Mouse (Mus musculus): ENCODE data around the gene Crls1.

The Crls1 gene

DNA sequence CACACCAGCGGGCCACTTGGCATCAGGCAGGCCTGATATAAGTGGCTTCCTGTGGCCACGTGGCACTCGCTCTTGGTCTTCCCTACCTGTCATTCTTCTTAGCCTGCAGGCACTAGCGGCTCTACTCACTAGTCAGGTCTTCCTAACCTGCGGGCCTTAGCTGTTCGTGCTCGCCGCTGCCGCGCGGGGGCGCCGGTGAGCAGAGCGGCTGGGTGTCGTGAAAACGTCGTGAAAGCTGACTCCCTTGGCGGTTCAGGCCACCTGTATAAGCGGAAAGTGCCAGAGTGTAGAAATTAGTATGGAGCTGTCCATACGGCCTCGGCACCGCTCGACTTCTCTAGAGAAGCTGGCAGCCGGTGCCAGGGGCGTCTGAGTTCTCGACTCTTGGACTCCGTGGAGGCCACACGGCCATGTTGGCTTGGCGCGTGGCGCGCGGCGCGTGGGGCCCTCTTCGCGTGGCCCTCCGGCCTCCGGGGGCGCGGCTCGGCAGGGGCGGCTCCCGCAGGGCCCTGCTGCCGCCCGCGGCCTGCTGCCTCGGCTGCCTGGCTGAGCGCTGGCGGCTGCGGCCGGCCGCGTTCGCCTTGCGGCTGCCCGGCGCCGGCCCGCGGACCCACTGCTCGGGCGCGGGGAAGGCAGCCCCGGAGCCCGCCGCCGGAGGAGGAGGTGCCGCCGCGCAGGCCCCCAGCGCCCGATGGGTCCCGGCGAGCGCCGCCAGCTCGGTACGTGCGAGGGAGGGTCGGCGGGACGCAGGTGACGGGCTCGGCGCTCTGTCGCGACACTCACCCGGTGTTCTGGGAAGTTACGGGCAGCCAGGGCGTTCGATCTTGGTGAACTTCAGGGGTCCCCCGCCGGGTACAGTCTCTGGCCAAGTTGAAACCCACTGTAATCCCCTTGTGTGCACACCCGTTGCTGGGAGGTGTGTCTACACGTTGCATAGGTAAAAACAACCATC lies at the start of gene Crls1:
Crls1 (plus strand) TSS at position 260 of the 952 bp plus-strand sequence.
- peak; percentile 98 for DNase-seq (ENCODE audit: low read depth)

DNA sequence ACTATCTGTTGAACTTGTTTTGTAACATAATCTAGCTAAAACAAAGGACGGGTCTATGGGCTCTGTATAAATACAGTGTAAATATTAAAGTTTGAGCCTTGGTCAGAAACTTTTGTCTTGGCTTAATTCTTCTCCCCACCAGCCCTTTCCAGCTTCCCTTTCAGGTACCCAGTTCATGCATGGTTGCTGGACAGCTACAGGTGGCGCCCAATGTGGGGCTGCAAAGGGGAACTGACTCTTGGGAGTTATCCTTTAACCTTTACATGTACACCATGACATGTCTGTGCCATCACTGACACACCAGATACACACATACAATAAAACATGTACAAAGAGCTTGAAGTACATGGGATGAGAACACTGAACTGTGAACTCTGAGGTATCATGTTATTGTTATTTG lies 43.5 kb upstream of the Crls1 start:
- DNase-seq (ENCODE audit: low read depth) = no peak

DNA sequence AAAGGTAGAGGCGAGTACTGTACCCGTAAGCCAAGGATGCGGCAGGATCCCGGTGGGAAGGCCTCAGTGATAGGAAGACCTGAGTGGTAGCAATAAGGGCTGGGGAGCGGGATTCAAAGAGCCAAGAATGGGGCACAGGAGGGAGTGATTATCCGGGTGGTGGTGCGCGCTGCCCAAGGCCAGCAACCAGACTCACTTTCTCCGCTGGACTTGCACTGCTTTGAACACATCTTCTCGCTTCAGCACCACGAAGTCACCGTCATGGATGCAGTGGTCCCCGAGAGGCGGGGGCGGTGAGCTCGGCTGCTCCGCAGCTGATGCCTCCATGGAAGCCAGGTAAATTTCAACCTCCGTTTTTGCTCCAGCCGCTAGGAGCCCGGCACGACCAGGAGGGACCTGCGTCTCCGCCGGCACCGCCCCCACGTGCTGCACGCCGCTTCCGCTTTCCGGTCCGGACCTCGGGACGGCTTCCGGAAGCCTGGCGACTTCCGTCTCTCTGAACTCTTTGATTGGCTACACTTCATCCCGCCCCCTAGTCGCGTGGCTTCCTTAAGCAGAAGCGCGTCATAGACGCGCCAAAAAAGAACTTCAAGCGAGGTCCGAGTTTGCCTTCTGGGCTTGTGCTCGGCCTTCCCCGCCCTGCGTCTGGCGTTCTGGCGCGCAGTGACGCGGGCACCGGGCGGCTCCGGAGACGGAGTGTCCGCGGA lies 30.7 kb upstream of the Crls1 start, which contains the start of the genes Trmt6 and Mcm8:
Trmt6 (minus strand) TSS at position 448 of the 707 bp plus-strand sequence.
Mcm8 (plus strand) TSS at position 534 of the 707 bp plus-strand sequence.
- DNase-seq (ENCODE audit: low read depth) = peak; percentile 98

DNA sequence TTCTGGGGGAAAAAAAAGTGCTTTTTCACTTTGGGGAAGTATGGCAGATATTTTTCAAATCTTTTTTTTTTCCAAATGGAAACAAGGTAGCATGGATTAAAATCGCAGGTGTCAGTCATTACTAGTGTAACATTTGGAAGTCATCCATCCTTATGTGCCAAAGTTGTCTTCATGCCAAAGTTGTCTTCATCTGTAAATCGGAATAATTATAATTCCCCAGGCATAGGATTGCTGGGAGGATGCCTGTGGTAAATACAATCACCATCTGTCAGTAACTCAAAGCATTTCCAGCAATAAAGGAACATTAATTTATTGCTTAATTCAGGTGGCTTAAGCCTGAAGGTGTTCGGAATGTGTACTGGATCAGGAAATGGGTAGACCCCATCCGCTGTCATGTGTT lies 5.4 kb upstream of the Crls1 start:
- DNase-seq (ENCODE audit: low read depth) = no peak

DNA sequence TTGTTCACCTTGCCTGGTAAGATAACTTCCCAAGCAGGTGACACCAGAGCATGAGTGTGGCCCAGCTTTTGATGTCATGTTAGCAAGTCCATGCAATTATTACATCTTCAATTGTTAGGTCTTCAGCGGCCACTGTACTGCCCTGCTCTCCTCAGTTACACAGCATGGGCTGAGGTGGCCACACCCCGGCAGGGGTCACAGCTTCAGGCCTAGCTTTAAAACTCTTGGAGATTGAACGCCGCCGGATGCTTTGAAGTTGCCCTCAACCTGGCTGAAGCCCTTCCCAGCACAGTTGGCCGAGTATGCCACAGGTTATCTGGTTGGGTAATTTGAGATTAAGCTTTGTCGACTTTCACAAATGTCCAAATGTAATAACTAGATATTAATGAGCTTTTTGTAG lies 1.1 kb downstream of the Crls1 start:
- DNase-seq (ENCODE audit: low read depth) = peak; percentile 9

DNA sequence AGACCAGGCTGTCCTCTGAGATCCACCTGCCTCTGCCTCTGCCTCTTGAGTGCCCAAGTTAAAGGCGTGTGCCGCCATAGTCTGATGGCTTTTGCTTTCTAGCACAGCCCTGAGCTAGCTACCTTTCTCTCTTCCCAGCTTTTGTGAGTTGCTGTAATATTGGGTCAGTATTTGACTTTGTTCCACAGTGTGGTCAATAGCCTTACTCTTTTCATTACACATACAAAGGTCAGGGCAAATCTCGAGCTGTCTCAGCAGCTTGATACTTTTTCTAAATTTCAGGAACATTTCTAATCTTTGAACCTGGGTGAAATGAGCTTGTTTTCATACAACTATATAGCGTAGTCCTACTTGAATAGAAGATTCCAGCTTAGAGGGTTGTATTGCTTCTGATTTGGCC lies 1.9 kb downstream of the Crls1 start:
- no peak for DNase-seq (ENCODE audit: low read depth)

DNA sequence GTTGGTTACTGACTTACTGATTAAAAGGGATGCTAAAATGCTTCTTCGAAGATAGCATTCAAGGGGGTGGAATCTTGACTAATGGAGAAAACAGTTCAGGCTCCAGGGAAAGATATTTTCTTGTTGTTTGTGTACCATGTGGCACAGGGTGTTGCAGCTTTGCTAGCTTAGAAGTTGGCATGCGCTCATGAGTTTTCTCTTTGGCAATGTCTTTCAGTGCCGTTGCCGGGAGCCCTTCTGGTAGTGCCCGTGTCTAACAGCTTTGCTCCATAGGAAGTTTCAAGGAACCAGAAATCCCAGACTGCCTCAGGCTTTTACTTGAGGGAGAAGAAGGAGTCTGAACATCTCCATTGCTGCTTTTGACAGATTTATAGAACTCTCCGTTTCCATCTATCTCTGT lies 2.7 kb downstream of the Crls1 start:
- DNase-seq (ENCODE audit: low read depth) = no peak

DNA sequence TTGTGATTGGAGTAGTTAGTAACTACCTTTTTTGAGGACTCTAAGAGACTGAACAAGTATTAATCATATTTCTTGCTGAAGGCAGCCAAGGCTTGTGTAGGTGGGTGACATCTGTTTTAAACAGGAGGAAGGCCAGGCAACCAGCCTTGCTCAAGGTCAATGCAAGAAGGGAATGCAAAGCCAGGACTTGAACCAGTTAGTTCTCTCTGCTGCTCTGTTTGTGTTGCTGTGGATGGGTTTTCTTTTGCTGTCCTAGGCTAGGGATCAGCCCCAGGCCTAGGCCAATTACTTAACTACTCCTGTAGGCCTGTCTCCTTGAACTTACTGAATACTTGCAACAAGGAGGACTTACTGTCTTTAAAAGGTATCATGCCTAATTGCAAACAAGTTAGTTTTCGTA lies 6.6 kb downstream of the Crls1 start:
- DNase-seq (ENCODE audit: low read depth) = no peak

DNA sequence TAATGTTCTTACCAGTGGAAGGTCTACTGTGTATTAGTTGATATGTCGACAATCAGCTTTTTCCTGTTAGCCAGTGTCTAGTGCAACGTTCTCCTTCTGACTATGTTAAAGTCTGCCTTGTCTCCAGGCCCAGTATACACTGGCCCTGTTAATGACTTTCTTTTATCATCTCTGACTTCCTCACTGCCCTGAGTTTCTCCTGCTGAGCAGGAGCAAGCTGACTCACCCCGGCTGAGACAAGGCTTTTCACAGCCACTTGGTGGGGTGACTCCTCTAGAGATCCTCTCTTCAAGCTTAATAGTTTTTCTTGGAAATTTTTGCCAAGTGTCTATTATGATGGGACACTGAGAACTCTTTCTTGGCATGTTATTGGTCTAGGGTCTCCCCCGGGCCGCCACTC lies 9.9 kb downstream of the Crls1 start:
- DNase-seq (ENCODE audit: low read depth) = peak; percentile 10

DNA sequence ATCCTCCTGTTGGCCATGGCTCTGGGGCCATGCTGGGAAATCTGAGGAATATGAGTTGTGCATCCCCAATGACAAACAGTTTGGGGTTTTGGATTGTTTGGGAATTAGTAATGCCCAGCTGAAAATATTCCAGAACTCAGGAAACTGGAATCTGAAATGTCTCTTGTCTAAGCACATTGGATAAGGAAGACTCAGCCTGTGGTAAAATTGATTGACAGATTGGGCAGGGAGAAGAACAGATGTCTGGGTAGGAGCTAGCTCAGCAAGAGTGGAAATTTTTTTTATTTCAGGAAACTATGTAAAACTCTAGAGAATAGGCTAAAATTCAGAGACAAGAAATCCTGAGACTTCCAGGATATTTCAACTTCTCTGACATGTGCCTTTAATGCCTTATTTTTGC lies 14.0 kb downstream of the Crls1 start:
- peak; percentile 25 for DNase-seq (ENCODE audit: low read depth)

DNA sequence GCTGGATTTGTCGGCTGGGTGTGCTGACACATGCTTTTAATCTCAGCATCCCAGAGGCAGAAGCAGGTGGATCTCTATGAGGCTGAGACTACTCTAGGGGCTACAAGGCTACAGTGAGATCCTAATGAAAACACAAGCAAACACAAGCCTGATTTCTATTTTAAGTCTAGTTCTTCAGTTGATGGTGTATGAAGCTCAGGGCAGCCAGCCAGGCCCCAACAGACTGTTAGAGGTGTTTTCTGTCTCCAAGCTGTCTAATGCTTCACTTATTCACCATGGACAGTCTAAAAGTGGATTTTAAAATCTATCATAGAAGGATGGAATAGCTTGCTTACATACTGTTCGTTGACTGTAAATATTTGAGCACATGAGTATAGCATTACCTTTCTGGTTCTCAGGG lies 15.0 kb downstream of the Crls1 start:
- no peak for DNase-seq (ENCODE audit: low read depth)

DNA sequence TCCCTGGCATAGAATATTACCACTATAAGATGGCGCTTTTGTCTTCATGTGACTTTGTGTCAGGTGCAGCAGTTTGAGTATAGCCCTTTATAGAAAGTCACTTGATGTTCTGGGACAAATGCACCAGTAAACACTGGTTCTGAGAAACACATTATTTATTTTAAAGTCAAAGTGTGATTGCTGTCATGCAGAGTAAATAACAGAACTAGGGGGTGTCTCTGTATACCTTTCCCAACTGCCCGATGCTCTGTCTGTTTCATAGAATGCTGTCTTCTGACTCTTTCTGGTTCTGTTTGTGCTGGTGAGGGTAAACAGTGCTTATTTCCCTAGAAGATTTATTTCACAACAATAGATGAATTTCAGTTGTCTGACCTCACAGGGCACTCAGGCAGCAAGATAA lies 16.9 kb downstream of the Crls1 start:
- no peak for DNase-seq (ENCODE audit: low read depth)

DNA sequence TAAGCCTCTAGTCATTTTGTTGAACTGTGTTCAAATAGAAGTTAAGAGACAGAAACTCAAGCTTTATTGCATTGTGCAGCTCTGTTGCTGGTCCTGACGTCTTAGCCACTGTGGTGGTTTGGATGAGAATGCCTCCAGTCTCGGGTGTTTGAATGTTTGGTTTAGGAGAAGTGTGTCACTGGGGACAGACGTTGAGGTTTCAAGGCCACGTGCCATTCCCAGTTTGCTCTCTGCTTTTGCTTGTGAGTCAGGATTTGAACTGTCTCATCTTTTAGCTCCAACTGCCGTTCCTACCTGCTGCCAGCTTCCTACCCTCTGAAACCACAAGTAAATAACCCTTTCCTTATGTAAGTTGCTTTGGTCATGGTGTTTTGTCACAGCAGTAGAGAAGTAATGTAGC lies 21.1 kb downstream of the Crls1 start:
- no peak for DNase-seq (ENCODE audit: low read depth)

DNA sequence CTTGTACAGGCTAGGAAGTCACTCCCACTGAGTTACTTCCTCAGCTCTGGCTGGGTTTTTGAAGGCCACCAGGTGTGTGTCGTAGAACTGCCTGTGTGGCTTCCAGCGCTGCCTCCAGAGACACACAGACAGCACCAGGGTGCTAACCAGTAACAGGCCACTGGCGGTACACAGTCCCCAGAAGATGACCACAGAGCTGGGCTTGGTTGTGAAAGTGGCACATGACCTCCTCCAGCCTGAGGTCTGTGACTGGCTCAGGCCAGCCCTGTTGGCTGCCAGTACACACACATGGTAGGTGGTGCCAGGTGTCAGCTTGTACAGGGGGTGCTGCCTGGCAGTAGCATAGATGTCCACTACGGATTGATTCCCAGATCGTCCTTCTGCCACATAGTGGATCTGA lies 23.2 kb downstream of the Crls1 start:
- DNase-seq (ENCODE audit: low read depth) = no peak

DNA sequence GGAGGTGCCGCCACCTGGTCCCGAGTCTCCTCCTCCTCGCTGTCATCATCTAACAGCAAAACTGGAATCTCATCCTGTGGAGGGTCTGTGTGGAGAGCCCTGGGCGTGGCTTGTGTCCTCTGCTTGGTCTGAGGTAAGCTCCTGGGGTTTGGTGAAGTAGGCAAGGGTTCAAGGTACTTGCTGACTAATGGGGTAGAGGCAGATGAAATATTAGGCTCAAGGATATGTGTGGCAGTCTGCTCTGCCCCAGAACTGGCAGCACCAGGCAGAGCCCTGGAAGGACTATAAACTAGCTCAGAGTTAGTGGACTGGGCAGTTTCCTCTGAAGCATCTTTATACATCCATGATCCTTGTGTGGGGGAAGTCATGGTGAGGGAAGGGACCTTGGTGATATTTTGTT lies 23.8 kb downstream of the Crls1 start:
- DNase-seq (ENCODE audit: low read depth) = no peak

DNA sequence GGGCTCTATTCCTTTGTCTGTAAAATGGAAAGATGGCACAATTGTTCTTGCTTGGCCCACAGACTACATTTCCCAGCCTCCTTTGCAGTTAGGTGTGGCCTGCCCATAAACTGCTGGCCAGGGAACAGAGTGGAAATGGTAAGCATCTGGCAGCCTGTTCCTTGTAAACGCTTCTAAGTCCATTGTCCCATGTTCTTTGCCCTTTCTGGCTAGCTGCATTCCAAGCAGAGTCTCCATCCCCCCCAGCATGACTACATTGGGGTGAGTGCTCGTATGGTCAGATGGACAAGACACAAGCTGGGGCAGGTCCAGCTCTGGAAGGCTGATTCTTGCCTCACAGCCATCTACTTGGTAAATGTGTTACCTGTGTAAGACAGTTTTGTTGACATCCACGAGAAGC lies 25.2 kb downstream of the Crls1 start:
- DNase-seq (ENCODE audit: low read depth) = peak; percentile 36

DNA sequence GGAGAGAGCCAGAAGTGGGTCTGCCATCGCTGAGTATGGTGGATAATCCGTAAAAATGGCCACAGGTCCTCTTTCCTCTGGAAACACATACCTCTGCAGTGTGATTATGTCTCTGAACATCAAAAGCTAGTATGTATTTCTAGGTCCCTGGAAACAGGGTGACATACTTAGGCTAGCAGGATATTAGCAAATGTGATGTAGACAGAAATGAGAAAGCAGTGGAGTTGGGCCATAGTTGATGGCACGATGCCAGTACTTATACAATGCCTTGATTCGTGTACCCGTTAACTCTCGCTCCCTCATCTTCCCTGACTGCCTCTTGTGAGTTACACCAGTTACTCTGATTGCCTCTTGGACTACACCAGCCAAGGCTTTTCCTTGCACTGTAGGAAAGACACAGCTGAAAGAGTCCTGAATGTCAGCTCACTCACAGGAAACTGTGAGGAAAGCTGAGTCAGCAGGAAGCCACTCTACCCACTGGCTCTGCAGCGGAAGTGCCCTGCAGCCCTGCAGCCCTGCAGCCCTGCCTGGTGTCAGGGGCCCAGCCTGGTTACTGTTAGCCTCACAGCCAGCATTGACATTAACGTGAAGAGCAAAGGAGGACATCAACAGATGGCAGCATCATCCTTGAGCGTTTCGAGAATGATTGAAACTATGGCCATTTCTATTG lies 27.3 kb downstream of the Crls1 start:
- peak; percentile 13 for DNase-seq (ENCODE audit: low read depth)

DNA sequence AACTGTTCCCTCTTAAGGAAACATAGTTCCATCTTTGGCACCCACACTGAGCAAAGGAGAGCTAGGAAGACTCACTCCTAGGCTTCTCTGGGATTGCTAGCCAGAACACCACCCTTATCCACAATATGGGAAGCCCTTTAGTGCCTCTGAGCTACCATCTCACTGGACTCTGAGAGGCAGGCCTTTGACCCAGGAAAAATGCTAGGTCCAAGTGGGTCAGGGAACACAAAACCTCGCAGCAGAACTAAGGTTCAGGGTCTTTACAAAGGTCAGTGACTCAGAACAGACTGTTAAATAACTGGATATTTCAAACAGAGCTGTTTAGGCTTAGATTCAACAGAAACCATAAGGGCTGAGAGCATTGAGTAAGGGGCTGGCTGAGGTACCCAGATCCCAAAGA lies 30.5 kb downstream of the Crls1 start:
- DNase-seq (ENCODE audit: low read depth) = no peak

DNA sequence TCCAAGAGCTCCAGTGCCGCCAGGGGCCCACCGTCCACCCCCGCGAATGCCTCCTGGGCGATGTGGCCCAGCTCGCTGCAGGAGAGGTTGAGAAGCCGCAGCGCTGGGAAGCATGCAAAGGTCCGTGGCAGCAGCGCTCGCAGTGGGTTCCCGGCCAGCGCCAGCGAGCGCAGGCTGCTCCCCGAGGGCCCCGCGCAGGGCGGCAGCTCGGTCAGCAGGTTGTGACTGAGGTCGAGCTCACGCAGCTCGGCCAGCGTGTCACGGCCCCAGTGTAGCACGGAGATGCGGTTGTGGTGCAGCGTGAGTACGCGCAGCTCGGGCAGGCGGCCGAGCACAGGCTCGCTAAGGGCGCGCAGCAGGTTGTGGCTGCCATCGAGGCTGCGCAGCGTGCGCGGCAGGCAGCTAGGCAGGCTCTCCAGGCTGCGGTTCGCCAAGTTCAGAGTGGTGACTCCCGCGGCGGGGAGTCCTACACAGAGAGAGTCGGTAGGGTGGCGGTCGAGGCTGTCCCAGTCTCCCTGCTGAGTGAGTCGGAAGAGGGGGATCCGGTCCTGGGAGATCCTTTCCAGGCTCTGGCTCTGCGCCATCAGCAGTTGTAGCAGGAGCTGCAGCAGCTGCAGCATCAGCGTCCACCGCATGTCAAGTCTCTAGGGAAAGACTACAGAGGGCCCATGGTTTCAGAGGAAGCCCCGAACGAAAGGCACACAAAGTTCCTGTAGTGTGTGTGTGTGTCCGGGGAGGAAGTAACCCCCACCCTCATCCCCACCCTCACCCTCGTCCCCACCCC lies 33.0 kb downstream of the Crls1 start:
- no peak for DNase-seq (ENCODE audit: low read depth)

DNA sequence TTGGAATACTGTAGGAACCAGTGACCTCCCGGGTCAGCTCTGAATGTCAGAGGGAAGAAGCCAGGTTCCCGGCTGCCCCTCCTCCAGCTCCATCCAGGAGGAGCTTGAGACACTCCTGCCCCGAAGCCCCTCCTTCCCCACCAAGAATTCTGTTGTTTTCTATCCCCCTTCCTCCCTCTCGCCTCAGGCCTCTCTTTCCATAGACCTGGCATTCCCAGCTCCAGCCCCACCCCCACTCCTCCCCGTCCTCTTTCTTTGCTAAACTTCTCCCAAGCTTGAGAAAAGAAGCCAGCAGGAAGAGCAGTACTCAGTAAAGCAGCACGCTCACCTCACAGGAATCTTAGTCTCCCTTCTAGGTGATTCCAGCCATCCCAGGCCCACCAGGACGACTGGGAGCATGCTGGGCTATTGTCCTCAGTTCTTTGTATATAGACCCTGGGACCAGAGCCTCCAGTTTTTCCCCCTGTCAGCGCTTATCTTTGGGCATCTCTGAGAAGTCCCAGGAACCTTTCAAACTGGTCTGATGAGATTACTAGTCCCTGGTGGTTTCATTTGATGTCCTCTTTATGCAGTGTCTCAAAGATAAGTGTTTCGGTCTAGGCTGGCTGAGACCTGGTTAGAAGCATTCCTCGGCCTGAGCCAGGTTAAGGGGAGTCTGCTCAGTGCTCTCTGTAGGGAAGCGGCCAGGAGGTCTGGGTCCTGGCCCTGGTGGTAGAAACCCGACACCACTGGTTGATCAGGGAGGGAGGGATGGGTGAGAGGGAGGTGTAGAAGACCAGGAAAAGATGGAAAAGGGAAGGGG lies 34.6 kb downstream of the Crls1 start, which contains the start of gene Lrrn4:
Lrrn4 (minus strand) TSS at position 48 of the 802 bp plus-strand sequence.
- DNase-seq (ENCODE audit: low read depth) = no peak
